Mouse (Mus musculus): Measurements from ENCODE around the gene Osbpl10. TPM values are rescaled to one million over a fixed set of nuclear protein-coding genes. Genes with fewer than 3 reads are reported as not detected.

Osbpl10 gene
- total RNA-seq, 2 experiments from 2014 or later = 0.21 TPM; not detected in 1

DNA sequence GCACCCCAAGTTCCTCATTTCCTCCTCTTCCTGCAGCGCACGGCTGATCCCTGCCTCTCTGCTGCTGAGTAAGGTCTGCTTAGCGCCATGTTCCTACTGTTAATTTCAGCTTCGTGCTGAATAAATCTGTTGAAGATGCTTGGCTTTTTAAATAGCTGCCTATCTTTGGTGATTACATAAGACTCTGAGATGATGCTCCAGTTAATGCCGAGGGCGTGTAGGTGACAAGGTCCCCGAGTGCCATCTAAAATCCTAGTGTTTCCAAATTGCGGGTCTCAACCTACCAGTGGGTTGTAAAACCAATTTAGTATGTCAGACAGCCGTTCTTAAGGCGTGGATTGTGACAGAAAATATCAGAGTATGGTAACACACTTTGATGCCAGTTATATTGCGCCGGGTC is 232.2 kb downstream of the Osbpl10 start:
- no peak for ATAC-seq (replicated peaks; ENCODE audit: poor library complexity, severe bottlenecking)

GRCm38 (mm10) chr9:115213755-115214264 is 235.4 kb downstream of the Osbpl10 start:
- no peak for ATAC-seq (replicated peaks; ENCODE audit: poor library complexity, severe bottlenecking)

GRCm38 (mm10) chr9:115214572-115215571 is 236.5 kb downstream of the Osbpl10 start:
- ATAC-seq (replicated peaks; ENCODE audit: poor library complexity, severe bottlenecking) = peak; percentile 37; the same call in 1 of the 2 replicates

DNA sequence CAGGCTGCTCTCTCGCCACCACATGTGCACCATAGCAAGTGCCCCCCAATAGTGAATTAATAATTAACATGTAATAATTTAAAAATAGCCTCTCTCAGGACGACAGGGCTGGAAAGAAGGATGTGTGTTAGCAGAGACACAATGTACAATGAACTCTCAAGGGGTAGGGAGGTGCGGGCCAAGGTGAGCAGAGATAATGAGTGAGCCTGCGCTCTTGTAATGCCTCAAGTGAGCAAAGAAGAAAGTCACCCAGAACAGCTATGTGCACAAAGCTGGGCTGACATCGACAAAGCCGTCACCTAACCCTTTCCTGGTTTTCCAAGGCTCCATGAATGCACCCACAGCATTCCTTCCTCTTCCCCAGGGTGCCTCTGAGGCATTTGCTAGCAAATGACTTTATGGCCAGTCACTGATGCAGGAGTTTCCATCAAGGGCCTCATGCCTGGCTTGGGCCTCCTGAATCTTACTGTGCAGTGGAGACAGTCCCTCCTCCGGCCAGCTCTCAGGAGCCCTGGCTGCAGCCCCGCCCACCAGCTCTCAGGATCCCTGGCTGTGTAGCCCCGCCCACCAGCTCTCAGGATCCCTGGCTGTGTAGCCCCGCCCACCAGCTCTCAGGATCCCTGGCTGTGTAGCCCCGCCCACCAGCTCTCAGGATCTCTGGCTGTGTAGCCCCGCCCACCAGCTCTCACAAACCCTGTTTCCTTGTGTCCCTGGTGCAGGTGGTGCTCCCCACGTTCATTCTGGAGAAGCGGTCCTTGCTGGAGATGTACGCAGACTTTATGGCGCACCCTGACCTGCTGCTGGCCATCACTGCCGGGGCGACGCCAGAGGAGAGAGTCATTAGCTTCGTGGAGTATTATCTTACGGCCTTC is 237.7 kb downstream of the Osbpl10 start:
- peak; percentile 27; the same call in 1 of the 2 replicates for ATAC-seq (replicated peaks; ENCODE audit: poor library complexity, severe bottlenecking)

- no peak for ATAC-seq (replicated peaks; ENCODE audit: poor library complexity, severe bottlenecking)
Observed at GRCm38 (mm10) chr9:115217984-115218383, 239.6 kb downstream of the Osbpl10 start.

GRCm38 (mm10) chr9:115220466-115220865 is 242.1 kb downstream of the Osbpl10 start:
- 0 out of 2 replicates have a peak, but pooled peaks have one; percentile 36 for ATAC-seq (replicated peaks; ENCODE audit: poor library complexity, severe bottlenecking)

- peak; percentile 14; the same call in 1 of the 2 replicates for ATAC-seq (replicated peaks; ENCODE audit: poor library complexity, severe bottlenecking)
Observed at GRCm38 (mm10) chr9:115221265-115221664, 242.9 kb downstream of the Osbpl10 start.

DNA sequence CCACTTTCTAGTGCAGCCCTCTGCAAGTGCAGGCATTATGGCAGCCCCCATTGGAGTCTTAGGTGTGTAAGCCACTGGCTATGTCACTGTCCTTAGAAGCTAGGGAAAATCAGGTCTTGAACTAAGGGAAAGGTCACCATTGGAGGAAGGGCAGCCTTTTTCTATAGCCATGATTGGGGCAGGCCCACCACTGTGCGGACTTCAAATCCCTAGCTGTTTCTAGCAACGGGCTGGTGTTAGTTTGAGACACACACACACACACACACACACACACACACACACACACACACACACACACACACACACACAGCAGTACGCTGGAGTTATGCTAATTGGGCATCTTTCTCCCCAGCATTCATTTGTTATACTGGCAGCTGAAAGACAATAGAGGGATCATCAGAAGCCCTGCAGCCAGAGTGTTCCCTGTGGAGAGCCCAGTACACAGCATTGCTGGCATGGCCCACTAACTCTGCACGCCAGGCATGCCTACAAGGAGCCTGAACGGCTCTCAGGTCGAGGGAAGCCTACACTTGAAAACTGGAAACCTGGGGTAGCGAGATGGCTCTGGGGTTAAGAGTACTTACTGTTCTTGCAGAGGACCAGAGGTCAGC is 246.5 kb downstream of the Osbpl10 start:
- no peak for ATAC-seq (replicated peaks; ENCODE audit: poor library complexity, severe bottlenecking)

GRCm38 (mm10) chr9:115229145-115229544 is 250.8 kb downstream of the Osbpl10 start:
- ATAC-seq (replicated peaks; ENCODE audit: poor library complexity, severe bottlenecking) = no peak

- ATAC-seq (replicated peaks; ENCODE audit: poor library complexity, severe bottlenecking) = no peak
Observed at GRCm38 (mm10) chr9:115229676-115230075, 251.3 kb downstream of the Osbpl10 start.

DNA sequence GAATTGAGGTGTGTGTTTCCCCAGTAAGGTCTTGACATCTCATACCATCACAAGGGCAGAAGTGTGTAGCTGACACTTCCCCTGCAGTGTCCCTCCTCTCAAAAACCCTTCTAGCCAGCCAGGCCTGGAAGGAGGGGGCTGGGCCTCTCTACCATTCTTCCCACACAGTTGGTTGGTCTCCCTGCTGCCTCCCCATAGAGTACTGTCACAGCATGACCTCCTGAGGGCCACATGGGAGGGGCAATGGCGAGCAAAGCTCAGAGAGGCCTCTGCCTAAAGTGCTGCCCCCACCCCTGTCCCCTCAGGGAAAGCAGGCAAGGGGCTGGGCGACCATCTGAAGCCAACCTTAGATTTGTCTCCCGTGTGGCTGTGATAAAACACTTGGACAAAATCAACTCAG is 251.8 kb downstream of the Osbpl10 start:
- no peak for ATAC-seq (replicated peaks; ENCODE audit: poor library complexity, severe bottlenecking)

DNA sequence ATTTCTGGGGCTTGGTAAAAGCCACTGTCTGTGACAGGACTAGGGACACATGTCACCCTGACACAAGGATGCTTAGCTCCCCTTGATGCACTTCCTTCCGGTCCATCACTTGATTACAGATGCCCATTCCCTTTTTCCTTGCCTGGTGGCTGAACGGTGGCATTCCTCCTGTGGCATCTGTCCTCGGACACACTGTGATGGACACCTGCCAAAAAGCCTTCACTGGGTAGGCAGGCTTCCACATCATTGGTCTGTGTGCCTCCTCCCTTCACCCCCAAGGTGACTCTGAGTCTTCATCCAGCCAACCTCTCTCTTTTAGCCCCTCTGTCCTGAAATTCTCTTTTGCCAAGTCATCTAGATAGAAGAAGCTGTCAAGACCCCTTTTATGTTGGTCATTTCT is 253.1 kb downstream of the Osbpl10 start:
- ATAC-seq (replicated peaks; ENCODE audit: poor library complexity, severe bottlenecking) = no peak

GRCm38 (mm10) chr9:115233721-115234120 is 255.4 kb downstream of the Osbpl10 start:
- ATAC-seq (replicated peaks; ENCODE audit: poor library complexity, severe bottlenecking) = no peak

- ATAC-seq (replicated peaks; ENCODE audit: poor library complexity, severe bottlenecking) = no peak
Observed at GRCm38 (mm10) chr9:115234561-115234960, 256.2 kb downstream of the Osbpl10 start.

DNA sequence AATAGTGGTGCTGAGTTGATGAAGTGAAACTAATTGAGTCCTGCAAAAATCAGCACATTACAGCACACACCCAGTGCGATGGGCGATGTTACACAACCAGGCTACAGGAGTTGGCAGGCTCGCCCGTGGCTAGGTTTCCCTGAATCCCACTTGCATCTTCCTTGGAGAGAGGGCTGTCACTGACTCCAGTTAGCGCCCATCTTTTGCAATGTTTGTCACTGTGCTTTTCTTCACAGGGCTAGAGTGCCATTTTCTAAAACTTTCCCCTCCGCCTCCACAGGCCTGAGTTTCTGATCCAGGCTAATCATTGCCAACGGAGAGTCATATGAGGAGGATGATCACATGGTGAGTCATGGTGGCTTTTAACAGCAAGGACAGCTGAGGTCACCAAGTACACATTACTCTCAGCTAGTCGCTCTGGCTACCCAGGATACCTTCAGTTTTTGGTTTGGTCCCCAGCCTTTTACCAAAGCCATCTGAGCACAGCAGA is 258.0 kb downstream of the Osbpl10 start:
- ATAC-seq (replicated peaks; ENCODE audit: poor library complexity, severe bottlenecking) = peak; percentile 89

- ATAC-seq (replicated peaks; ENCODE audit: poor library complexity, severe bottlenecking) = no peak
Observed at GRCm38 (mm10) chr9:115237943-115238342, 259.6 kb downstream of the Osbpl10 start.

- ATAC-seq (replicated peaks; ENCODE audit: poor library complexity, severe bottlenecking) = no peak
Observed at GRCm38 (mm10) chr9:115239861-115240260, 261.5 kb downstream of the Osbpl10 start.

GRCm38 (mm10) chr9:115243630-115244029 is 265.3 kb downstream of the Osbpl10 start:
- ATAC-seq (replicated peaks; ENCODE audit: poor library complexity, severe bottlenecking) = no peak

- no peak for ATAC-seq (replicated peaks; ENCODE audit: poor library complexity, severe bottlenecking)
Observed at GRCm38 (mm10) chr9:115245092-115245491, 266.7 kb downstream of the Osbpl10 start.

- ATAC-seq (replicated peaks; ENCODE audit: poor library complexity, severe bottlenecking) = no peak
Observed at GRCm38 (mm10) chr9:115249145-115249544, 270.8 kb downstream of the Osbpl10 start.
